Mouse (Mus musculus): ENCODE results near the gene Eef1a2.

Gene Eef1a2

DNA sequence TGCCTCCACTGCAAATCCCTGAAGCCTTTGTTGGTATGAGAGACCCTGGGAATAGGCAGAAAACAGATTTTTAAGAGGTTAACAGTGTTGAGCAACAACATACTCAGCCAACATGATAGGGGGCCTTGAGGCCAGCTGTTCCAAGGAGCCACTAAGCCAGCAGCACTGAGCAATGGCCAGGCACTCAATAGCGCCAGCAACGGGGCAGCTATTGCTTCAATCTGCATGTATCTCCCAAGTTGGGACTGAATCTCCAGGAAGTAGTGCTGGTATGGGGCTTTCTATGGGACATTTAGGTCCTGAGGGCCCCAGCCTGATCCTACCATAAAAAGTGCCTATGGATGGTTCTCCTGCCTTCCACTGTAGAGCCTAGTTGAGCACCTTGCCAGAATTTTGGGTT is 1.7 kb upstream of the Eef1a2 start:
- no peak for DNase-seq (ENCODE audit: low read depth, low spot score)

DNA sequence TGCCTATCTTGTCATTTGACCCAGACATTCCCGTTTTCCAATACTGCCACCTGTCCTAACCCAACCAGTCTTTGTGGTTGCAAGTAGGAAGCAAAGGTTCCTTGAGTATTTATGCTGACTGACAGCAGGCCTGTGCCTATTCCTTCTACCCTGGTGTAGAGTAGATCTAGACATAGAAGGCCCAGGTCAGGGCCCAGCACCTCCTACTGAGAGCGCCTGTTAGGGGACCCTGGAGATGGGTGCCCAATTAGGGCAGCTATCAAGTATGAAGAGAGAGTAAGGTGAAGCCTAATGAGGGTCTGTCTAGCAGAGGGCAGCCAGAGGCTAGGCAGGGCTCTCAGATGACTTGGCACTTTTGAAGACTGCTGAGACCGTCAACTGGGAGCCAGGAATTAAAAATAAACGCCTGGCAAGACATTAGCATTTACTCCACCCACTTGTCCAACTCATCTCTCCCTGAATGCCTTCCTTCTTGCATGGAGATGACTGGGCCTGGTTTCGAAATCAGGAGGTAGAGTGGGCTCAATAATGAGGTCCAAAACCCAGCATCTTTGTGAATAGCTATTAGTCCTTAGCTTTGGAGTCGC is 995 bp upstream of the Eef1a2 start:
- DNase-seq (ENCODE audit: low read depth, low spot score), result no peak

DNA sequence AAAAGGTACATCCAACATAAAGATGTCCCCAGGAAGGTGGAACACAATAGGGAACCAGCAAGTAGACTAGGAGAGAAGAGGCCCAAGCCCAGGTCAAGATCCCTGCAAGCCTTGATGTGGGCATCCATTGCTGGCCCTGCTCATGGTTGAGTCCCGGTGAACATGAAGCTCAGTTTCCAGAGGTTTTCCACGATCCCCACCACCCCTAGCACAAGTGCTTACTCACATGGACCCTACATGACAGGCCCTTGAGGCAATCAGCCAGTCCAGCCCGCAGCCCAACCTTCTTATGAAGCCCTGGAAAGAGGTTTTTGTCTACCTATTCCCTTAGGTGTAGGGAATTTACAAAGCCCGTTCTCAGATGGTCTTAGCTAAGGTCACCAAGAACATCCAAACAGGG is 366 bp upstream of the Eef1a2 start:
- DNase-seq (ENCODE audit: low read depth, low spot score), result no peak

DNA sequence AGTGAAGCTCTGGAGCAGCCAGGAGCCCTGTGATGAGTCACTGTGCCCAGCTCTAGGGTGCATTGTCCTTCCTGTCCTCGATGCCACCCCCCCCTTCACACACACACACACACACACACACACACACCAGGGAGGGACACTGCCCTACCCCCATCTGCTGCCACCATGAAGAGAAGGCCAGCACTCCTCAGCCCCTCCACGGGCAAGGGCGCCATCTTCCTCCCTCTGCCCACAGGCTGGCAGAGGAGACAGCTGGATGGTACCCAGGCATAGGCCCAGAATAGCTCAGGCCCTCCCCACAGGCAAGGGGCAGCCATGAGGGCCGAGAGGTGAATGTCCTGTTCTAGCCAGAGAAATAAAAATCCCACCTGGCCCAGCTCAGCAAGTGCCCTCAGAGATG is 1.0 kb downstream of the Eef1a2 start:
- DNase-seq (ENCODE audit: low read depth, low spot score), result no peak

DNA sequence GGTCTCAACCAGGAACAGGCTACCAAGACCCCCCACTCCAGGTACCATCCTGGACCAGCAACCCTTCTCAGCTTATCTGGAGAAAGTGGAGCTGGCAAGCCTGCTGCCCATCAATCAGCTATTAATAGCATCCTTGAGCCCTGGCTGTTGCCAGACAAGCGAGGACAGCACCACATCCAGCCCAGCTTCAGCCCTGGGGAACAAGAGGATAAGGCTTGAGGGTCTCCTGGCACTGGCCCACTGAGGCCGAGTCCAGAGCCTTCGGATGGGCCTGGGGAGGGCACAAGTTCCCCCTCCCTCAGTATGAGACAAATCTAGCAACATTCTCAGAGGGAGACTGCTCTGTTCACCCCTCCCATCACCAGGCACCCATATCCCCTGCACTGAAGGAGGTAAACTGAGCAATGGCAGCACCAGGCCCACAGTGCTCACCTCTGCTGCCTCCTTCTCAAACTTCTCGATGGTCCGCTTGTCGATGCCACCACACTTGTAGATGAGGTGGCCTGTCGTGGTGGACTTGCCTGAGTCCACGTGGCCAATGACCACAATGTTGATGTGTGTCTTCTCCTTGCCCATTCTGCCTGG is 1.9 kb downstream of the Eef1a2 start:
- DNase-seq (ENCODE audit: low read depth, low spot score), result no peak

DNA sequence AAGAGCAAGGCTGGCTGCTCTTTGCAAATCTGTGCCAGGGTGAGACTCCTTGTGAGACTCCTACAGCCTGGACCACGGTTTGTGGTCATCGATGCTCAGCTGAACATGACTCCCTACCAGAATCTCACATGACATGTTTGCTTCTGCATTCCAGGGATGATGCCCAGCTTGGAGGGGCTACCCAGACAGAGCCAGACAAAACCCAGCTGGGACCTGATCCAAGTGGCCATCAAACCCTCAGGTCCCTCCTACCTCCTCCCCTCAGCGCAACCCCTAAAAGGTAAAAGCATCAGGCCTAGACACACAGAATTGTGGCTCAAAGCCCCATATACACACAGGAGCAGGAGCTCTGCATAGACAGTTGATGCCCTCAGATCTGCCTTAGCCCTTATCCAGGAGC is 2.5 kb downstream of the Eef1a2 start:
- no peak for DNase-seq (ENCODE audit: low read depth, low spot score)

DNA sequence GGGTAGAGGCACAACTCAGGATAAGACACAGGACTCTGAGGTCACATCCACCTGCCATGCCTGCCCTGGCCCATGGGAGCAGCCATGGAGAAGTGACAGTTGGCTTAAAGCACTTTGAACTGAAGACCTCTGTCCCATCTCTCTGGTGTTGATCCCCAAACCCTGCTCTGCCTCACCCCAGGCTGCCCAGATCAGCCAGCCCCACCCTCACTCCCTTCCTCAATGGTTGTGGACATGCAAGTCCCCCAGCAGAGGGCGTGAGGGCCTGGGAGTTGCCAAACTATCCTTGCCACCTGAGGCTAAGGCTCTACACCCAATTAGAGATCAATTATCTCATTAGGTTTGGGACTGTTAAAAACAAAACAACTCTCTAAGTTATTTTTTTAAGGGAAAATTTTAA is 3.0 kb downstream of the Eef1a2 start:
- no peak for DNase-seq (ENCODE audit: low read depth, low spot score)

DNA sequence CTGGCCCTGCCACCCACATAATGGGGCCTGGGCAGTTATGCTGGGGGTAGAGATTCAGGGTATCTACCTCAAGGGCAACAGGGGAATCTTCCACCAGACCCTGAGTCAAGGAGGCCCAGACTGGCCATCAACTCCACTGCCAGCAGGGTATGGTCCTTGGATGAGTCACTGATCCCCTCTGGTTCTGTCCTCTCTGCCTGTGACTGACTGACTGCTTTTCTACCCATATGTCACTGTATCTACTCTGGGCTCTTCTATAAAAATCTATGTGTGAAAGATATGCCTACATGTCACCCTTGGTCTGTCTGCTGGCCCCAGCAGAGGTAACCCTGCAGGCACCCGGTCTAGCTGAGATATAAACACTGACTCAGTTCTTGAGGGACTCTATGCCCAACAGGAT is 3.7 kb downstream of the Eef1a2 start:
- DNase-seq (ENCODE audit: low read depth, low spot score), result no peak

DNA sequence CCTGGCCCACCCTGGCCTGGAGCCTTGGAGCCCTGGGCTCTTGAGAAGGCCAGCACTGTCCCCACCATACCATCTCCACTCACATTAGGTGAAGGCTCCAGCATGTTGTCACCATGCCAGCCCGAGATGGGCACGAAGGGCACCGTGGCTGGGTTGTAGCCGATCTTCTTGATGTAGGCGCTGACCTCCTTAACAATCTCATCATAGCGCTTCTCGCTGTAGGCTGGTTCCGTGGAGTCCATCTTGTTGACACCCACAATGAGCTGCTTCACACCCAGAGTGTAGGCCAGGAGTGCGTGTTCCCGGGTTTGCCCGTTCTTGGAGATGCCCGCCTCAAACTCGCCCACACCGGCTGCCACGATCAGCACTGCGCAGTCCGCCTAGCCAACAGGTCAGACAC is 4.1 kb downstream of the Eef1a2 start:
- no peak for DNase-seq (ENCODE audit: low read depth, low spot score)

DNA sequence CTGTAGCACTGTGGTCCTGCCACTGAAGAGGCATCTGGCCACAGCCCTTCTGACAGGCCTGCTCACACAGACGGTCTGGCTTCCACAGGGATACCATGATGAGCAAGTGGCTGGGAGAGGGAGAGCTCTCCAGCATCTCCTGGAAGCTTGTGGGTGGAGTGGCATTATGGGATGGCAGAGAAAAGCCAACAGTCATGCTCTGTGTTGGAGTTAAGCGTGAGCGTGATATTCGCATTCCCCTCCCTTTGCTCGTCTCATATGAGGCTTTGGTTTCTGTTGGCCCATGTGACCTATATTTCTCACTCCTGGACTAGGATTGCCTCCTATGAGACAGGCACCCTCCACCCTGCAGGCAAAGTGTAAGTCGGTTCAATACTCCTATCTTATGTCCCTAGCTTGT is 6.5 kb downstream of the Eef1a2 start:
- DNase-seq (ENCODE audit: low read depth, low spot score), result no peak

DNA sequence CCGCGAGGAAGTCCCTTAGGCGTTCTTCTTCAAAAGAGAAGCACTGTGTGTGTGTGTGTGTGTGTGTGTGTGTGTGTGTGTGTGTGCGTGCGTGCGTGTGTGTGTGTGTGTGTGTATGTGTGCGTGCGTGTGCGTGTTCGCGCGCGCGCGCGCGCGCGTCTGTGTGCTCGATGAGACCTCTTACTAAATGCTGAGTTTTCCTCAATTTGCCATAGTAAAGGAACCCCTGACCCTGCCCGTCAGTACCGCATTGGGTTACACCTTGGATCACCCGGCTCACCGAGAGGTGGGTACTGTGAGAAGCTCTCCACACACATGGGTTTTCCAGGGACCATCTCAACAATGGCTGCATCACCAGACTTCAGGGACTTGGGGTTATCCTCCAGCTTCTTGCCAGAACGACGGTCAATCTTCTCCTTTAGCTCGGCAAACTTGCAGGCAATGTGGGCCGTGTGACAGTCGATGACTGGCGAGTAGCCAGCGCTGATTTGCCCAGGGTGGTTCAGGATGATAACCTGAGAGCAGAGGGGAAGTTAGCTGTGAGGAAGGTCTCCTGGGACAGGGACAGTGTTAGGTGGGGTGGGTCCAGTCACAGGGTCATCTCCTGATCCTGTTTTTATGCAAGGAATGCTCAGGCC is 8.4 kb downstream of the Eef1a2 start:
- DNase-seq (ENCODE audit: low read depth, low spot score), result no peak

DNA sequence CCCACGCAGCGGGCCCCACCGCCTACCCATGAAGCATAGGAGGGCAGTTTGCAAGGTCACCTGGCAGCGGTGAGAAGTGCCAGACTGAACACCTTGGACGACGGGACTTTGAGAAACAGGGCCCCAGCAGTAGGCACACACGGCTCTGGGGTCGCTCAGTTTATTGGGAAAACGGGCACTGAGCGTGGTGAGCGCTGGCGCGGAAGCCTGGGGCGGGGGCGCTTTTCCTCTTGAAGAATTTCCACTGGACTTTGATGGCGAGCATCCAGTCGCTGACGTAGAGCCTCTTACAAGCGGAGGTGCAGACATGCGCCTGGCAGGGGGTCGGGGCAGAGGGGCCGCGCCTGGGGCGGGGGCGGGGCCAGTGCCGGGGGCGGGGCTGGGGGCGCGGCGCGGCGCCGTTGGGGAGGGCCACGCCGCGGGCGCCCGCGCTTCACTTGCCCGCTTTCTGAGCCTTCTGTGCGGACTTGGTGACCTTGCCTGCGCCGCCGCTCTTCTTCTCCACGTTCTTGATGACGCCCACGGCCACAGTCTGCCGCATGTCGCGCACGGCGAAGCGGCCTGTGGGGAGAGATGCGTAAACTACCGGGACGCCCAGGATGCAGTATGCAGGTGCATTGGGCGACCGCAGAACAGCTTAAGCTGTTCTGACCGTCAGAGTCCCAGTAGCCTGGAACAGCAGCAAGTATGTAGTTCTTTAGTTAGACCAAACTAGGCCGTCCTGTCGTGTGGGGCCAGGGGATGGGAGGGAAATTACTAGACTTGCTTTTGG is 9.1 kb downstream of the Eef1a2 start:
- DNase-seq (ENCODE audit: low read depth, low spot score), result no peak

DNA sequence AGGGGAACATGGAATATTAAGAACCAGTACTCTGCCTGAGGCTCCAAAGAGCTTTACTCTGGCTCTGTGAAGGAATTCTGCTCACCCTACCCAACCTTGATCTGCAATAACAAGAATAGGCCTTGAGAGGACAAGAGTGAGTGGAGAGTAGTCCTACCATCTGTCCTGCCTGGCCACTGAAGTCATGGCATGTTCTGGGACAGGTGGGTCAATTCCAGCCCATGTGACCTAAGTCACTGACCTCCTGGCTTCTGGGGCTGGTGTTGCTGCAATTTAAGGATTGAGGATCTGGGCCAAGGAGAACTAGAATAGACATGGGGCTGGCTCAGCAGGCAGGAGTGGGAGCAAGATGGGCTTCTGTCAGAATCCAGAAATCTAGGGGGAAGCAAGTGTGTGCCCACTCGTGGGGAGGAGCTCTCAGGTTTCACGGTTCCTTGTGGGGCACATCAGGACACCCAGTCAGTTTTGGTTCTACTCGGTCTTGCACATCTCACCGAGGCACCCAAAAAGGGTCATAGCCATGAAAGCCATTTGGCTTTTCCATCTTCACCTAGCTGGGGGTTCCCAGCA is 9.8 kb downstream of the Eef1a2 start:
- no peak for DNase-seq (ENCODE audit: low read depth, low spot score)

DNA sequence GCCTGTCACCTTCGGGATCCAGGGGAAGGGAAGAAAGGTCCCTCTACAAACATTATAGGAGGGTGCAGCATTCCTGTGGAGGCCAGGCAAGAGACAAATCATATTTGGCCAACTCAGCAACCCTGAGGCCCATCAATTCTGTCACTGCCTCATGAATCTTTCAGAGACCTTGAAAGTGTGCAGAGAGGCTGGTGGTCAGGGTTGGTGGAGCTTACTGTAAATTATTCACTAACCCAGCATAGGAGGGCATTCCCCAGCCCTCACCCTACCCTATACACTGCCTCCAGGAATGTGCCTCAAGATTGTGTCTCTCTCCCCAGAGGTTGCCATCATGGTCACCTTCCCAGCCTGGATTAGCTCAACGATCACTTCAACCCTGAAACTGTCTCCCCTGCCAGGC is 12.1 kb downstream of the Eef1a2 start:
- DNase-seq (ENCODE audit: low read depth, low spot score), result no peak

DNA sequence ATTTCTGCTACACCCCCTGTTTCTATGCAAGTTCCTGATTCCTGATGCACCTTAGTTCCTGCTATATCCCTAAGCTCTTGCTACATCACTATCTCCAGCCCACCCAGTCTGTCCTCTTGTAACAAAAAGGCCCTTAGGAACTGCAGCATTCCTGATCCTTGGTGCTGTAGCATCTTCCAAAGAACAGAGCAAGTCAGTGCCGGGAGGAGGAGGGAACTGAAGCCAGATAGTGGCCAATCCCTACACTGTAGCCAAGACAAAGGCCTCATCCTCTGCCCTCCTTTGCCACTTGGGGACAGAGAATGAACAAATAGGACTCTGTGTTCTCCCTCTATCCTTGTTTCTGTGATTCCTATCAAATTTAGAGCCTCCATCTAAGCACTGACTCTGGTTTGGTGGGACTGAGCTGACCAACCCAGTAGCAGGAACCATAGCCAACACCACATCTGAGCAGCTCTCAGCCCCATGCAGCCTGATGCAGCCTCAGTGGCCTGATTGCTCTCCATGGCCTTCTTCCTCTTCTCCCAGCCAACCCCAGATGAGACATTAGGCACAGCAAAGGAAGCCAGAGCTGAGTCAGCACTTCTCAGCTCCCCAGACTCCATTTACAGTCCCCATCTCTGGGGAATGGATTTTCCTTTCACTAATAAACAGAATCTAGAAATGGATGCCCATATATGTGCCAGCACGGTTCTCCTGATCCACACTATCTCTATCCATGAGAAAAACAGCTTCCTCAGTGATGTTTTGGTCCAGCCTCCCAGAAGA is 13.1 kb downstream of the Eef1a2 start:
- DNase-seq (ENCODE audit: low read depth, low spot score), result no peak

DNA sequence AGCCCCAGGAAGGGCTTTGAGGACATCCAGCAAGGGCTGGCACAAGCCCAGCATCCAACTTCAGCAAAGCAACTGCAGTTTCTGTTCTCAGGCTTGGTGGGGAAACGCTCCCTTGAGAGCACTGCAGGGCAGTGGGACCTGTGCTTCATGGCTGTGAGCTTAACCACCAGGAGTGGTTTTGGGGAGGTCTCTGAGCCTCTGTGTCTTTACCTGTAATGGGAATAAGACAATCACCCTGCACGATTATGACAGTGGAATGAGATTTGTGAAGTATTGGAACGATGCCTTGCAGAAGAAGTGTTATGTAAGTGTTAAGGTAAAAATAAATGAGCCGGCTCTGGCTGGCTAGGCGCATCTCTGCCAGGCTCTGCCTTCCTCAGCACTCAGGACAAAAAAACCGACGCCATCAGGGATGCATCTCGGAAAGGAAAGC is 14.1 kb downstream of the Eef1a2 start:
- DNase-seq (ENCODE audit: low read depth, low spot score), result no peak

DNA sequence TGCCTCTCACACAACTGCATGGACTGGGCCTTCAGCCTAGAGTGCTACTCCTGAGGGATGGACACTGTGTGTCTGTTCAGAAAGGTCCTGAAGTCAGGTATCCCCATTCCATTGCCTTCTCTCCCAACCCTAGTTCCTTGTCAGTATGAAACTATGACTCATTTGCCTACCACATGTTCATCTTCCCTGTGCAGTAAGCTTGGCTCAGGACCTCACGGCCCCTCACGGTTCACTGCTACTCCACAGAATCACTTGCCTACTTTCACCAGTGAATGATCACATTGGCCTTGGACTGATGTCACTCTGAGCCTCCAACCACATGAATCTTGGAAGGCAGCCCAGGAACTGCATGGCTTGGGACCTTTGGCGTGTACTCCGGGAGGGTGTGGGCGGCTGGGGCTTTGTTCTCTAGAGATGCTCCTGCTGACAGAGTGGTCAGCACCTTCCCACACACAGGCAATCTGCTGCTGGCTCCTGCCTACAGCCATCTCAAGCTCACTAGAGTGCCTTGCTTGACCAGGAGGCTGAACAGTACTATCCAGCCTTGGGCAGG is 17.1 kb downstream of the Eef1a2 start:
- DNase-seq (ENCODE audit: low read depth, low spot score), result no peak

DNA sequence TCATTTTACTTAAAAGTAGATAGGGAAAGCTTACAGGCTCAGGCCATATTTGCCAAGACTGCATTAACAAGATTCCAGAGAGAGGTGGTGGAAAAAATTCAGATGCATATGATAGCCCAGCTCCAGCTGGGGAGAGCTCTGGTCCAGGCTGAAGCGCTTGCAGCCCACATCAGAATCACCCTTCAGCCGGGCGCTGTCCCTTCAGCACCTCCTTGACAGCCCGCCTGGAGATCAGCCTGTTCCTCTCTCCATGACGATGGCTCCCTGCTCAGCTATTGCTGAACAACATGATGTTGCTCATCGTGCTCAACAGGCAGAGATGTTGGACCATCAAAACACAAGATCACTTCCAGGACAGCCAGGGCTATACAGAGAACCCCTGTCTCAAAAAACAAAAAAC is 19.9 kb downstream of the Eef1a2 start:
- DNase-seq (ENCODE audit: low read depth, low spot score), result no peak

DNA sequence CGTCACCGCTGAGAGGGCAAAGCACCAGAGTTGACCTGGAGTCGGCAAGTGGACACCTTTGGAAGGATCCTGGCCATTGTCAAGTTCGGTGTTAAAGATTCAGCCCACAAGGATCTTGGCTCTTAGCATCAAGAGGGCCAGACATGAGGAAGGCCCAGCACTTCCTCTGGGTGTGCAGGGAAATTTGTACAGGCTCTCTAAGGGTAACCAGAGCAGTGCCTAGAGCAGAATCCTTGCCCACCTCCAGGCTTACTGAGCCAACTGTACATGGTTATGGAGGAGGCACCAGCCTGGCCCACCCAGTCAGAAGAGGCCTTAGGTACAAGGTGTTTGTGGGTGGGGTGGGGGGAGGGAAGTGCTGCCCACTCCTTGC is 21.4 kb downstream of the Eef1a2 start:
- no peak for DNase-seq (ENCODE audit: low read depth, low spot score)

DNA sequence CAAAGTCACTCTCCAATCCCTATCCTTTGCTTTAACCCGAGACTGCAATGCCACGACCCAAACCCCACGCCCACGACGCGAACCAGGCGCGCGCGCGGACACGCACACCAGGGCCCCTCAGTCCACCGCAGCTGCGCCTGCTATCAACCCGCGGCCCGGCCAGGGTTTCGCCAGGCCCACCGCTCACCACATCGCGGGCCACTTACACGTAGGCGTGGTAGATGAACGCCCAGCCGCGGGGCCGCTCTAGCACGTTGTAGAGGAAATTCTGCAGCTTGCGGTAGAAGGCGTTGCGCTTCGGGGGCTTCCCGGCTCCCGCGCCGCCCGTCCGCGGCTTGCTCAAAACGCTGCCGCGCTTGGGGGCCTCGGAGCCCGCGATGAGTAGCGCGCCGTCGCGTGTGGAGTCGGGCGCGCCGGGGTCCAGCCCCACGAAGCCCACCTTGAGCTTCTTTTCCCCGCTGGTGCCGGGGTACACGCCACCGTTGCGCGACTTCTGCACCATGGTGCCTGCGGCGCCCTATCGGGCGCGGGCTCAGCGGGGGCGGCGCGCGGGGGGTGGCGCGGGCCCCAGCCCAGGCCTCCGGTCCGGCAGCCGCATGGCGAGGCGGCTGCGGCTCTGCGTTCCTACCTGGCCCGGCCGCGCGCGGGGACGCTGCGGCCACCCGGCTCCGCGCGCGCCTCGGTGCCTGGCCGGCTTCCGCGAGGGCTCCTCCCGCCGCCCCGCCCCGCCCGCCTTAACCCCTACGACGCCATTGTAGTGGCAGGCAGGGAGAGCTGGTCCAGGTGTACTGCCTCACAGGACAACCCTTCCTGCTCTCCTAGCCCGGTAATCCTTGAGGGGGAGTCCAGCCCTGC is 22.0 kb downstream of the Eef1a2 start, which contains the start of gene Kcnq2:
TSS of gene Kcnq2 (minus strand) at position 710 of the 855 bp plus-strand sequence.
- no peak for DNase-seq (ENCODE audit: low read depth, low spot score)

Measured in retina, adult 2 months (tissue).